Mouse (Mus musculus) T-helper 2 cell (primary cell): ENCODE results near the gene Borcs8.

Source experiments
- in situ Hi-C: fragments of 300-600 bp; cut with MboI, MseI; formaldehyde crosslinking; loops from one replicate; pipeline ENCODE4 v1.15.1; 2025; ENCODE audit warnings: high pct_unique_total_duplicates

Gene Borcs8

GRCm38 (mm10) chr8:70174079-70174478, 34.8 kb downstream of the Borcs8 start:
- in situ Hi-C loops = loop anchor here (25.0 kb wide), 1 partner anchor 262 kb away; the partner anchor contains the start of genes Ndufa13, Tssk6 and Yjefn3

- in situ Hi-C loops = no loop called here
These were observed 38.9 kb downstream of the Borcs8 start for GRCm38 (mm10) chr8:70178231-70178630.

- in situ Hi-C loops = no loop called here
These were observed 39.8 kb downstream of the Borcs8 start for GRCm38 (mm10) chr8:70179082-70179481.

GRCm38 (mm10) chr8:70181212-70181902, 42.1 kb downstream of the Borcs8 start:
- in situ Hi-C loops = no loop called here

GRCm38 (mm10) chr8:70181903-70182252, 42.6 kb downstream of the Borcs8 start:
- in situ Hi-C loops = no loop called here

GRCm38 (mm10) chr8:70183194-70183593, 43.9 kb downstream of the Borcs8 start:
- in situ Hi-C loops = no loop called here

GRCm38 (mm10) chr8:70188707-70189106, 49.4 kb downstream of the Borcs8 start:
- in situ Hi-C loops = no loop called here

- in situ Hi-C loops = no loop called here
These were observed 53.9 kb downstream of the Borcs8 start for GRCm38 (mm10) chr8:70193238-70193637.

- in situ Hi-C loops = no loop called here
These were observed 54.9 kb downstream of the Borcs8 start for GRCm38 (mm10) chr8:70194191-70194590.

GRCm38 (mm10) chr8:70195762-70196161, 56.5 kb downstream of the Borcs8 start:
- in situ Hi-C loops = no loop called here
